ENCODE assay signal across 16 mouse cellular contexts in the genomic region with DNA sequence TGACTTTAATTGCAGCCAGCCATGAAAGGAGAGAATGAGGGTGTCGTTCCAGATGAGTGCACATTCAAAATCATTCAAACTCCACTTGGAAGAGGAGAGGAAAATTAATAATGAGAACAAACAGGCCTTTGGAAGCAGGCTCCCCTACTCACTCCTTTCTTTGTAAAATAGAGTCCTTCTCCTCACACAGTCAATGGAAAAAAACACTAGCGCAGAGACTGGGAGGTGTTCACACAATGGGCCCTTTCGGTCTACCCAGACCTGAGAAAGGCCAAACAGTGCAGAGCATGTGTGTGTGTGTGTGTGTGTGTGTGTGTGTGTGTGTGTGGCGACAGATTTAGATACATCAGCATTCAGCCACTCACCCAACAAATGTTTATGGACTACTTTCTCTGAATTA. TPM values are rescaled to one million over a fixed set of nuclear protein-coding genes. Genes with fewer than 3 reads are reported as not detected.
DNase-seq lines count a peak whose midpoint lies in the region; ATAC-seq lines count a peak whose summit lies in the region.
"Had no signal": no experiment of that assay in that cellular context is flagged by ENCODE, and none has a peak within 500 bp of the region (broad histone marks: within the 10 kb centered on the region; RNA-seq: fewer than 3 reads in every experiment).

No protein-coding gene starts in this region.

- no peak overlapping the region for H3K4me3 ChIP-seq in limb, embryonic 11.5 days (ENCODE audit: low read depth, low read length)
- no peak overlapping the region for H3K4me3 ChIP-seq in limb, embryonic 10.5 days
- no peak overlapping the region for H3K4me3 ChIP-seq in hindbrain, embryonic 11.5 days (ENCODE audit: low read depth, low read length)
- H3K4me3 ChIP-seq: embryonic facial prominence, embryonic 13.5 days; heart, embryonic 10.5 days; myocyte had no signal

- peaks cover 7% of the 10 kb centered on the region for H3K4me1 ChIP-seq in limb, embryonic 11.5 days (ENCODE audit: control insufficient read depth, insufficient read depth, low read length)
- H3K4me1 ChIP-seq in limb, embryonic 10.5 days: peaks cover 18% of the 10 kb centered on the region
- peaks cover 6% of the 10 kb centered on the region; the same call in 1 of the 2 replicates for H3K4me1 ChIP-seq in hindbrain, embryonic 11.5 days (replicated peaks; ENCODE audit: control insufficient read depth, insufficient read depth, low read length)

- WGBS in limb, embryonic 11.5 days: 83% methylated on average over 4 of the region's 4 CpGs
- WGBS in limb, embryonic 10.5 days: 87% methylated on average over 4 of the region's 4 CpGs
- 36% methylated on average over 4 of the region's 4 CpGs for WGBS in hindbrain, embryonic 11.5 days

- no peak overlapping the region for H3K4me2 ChIP-seq in limb, embryonic 11.5 days (ENCODE audit: low read depth, severe bottlenecking)
- H3K4me2 ChIP-seq in hindbrain, embryonic 11.5 days (replicated peaks; ENCODE audit: low read depth, low read length): no peak overlapping the region
- H3K4me2 ChIP-seq: embryonic facial prominence, embryonic 13.5 days had no signal

- DNase-seq in limb, embryonic 11.5 days (ENCODE audit: low spot score): no peak
- no peak for DNase-seq in limb, embryonic 10.5 days (ENCODE audit: low spot score)
- peak; percentile 59 for DNase-seq in embryo, embryonic 10.5 days (ENCODE audit: low spot score)
- DNase-seq in hindbrain, embryonic 11.5 days (ENCODE audit: low spot score): peak; percentile 43
- DNase-seq in retina, embryonic 14.5 days (ENCODE audit: low spot score): peak; percentile 80
- no peak for DNase-seq in cerebellum, postnatal 14 days
- no peak for DNase-seq in adrenal gland, postnatal 36 days
- no peak for DNase-seq in layer of hippocampus, adult 18-20 months (ENCODE audit: low spot score in 2 of 2)
- DNase-seq: adrenal gland, adult 8-10 months; kidney, postnatal 10 days; lung, postnatal 36 days had no signal

- 0 out of 2 replicates have a peak, but pooled peaks have one; percentile 26 for ATAC-seq in limb, embryonic 11.5 days (ENCODE audit: insufficient number of reproducible peaks, low FRiP score, low TSS enrichment, low read depth)
- peak; percentile 86 for ATAC-seq in hindbrain, embryonic 11.5 days (ENCODE audit: low FRiP score)
- ATAC-seq: Patski had no signal

- no peaks in the 10 kb centered on the region for H3K36me3 ChIP-seq in limb, embryonic 11.5 days (ENCODE audit: control insufficient read depth, insufficient read depth, low read length)
- H3K36me3 ChIP-seq in limb, embryonic 10.5 days: no peaks in the 10 kb centered on the region
- no peaks in the 10 kb centered on the region for H3K36me3 ChIP-seq in hindbrain, embryonic 11.5 days (ENCODE audit: control insufficient read depth, insufficient read depth, low read length)
- H3K36me3 ChIP-seq: embryonic facial prominence, embryonic 13.5 days; heart, embryonic 10.5 days had no signal

- no peaks in the 10 kb centered on the region for H3K9me3 ChIP-seq in limb, embryonic 11.5 days (ENCODE audit: control insufficient read depth, low read length)
- H3K9me3 ChIP-seq in limb, embryonic 10.5 days (replicated peaks): no peaks in the 10 kb centered on the region
- H3K9me3 ChIP-seq in hindbrain, embryonic 11.5 days (ENCODE audit: control insufficient read depth, low read length): no peaks in the 10 kb centered on the region
- H3K9me3 ChIP-seq: embryonic facial prominence, embryonic 13.5 days; heart, embryonic 10.5 days had no signal

- H3K27ac ChIP-seq in limb, embryonic 11.5 days (replicated peaks; ENCODE audit: low read depth, low read length): no peak overlapping the region
- H3K27ac ChIP-seq in limb, embryonic 10.5 days: no peak overlapping the region
- no peak overlapping the region for H3K27ac ChIP-seq in hindbrain, embryonic 11.5 days (ENCODE audit: low read depth, low read length)
- H3K27ac ChIP-seq: embryonic facial prominence, embryonic 13.5 days; heart, embryonic 10.5 days; liver, embryonic 14.5 days had no signal

- no peak overlapping the region for H3K9ac ChIP-seq in limb, embryonic 11.5 days (ENCODE audit: low read length)
- H3K9ac ChIP-seq in hindbrain, embryonic 11.5 days (ENCODE audit: low read depth, low read length): no peak overlapping the region
- H3K9ac ChIP-seq: embryonic facial prominence, embryonic 13.5 days; liver, embryonic 14.5 days had no signal

- no peaks in the 10 kb centered on the region for H3K27me3 ChIP-seq in limb, embryonic 11.5 days (ENCODE audit: control insufficient read depth, insufficient read depth, low read length)
- H3K27me3 ChIP-seq in limb, embryonic 10.5 days (ENCODE audit: low read depth, poor library complexity, severe bottlenecking): 0 out of 2 replicates have a peak, but pooled peaks cover 7% of the 10 kb centered on the region
- H3K27me3 ChIP-seq in hindbrain, embryonic 11.5 days (ENCODE audit: control insufficient read depth, insufficient read depth, low read length): no peaks in the 10 kb centered on the region
- H3K27me3 ChIP-seq: embryonic facial prominence, embryonic 13.5 days; Patski had no signal

RNA-seq across cellular contexts. Expression of gene Lrig1, which starts 56.0 kb away (rescaled TPM):
- polyA plus RNA-seq in limb, embryonic 11.5 days (2014; fragmentation: Nextera tagmentation; extraction: Ambion mirVana): 21.8 and 23.5 TPM in 2 replicates
- 13.7 and 15.7 TPM in 2 replicates for polyA plus RNA-seq in limb, embryonic 10.5 days (2016; fragmentation: Nextera tagmentation; extraction: Ambion mirVana)
- 18.0 and 20.2 TPM in 2 replicates for polyA plus RNA-seq in hindbrain, embryonic 11.5 days (2014; fragmentation: Nextera tagmentation; extraction: Ambion mirVana)
- total RNA-seq in adrenal gland, postnatal 36 days (2021): 10 to 100 TPM; 11.7 to 14.9 TPM
- total RNA-seq in layer of hippocampus, adult 18-20 months (2021): 10 to 100 TPM; 24.5 to 25.3 TPM

Comparison
In these comparisons a context has a peak if more than half of its experiments do, and no peak if none do; other contexts are left out.
1. DNase-seq: peak in embryo, embryonic 10.5 days (single experiment), hindbrain, embryonic 11.5 days (single experiment) and retina, embryonic 14.5 days (single experiment); none in limb, embryonic 11.5 days (single experiment), limb, embryonic 10.5 days (single experiment), cerebellum, postnatal 14 days (0 of 2), adrenal gland, postnatal 36 days (0 of 2) and layer of hippocampus, adult 18-20 months (0 of 2).